Mouse (Mus musculus) heart, adult 2 months (tissue): ENCODE measurements at regions not wholly inside any gene's neighbourhood (a gene's known extent, or its start where the extent isn't known, plus 50 kb on each side); places are given as distances from the start of the nearest gene placed in this dataset.

ENCODE experiments used
- CTCF ChIP-seq: fragments of 200-600 bp; IDR thresholded peaks from 2 replicates; pipeline ENCODE4 v1.8.1; 2022; ENCODE audit warnings: antibody characterized with exemption, mild to moderate bottlenecking, moderate library complexity
- EP300 ChIP-seq: fragments of 200-500 bp; IDR thresholded peaks from 2 replicates; pipeline ENCODE4 v1.6.1; 2011; ENCODE audit warnings: low read depth, low read length, control low read depth; ENCODE audit not compliant: insufficient read depth
- POLR2A ChIP-seq: fragments of 200-500 bp; IDR thresholded peaks from 2 replicates; pipeline ENCODE4 v1.6.1; 2011; ENCODE audit warnings: mild to moderate bottlenecking, low read depth, low read length, control low read depth; ENCODE audit not compliant: insufficient read depth

DNA sequence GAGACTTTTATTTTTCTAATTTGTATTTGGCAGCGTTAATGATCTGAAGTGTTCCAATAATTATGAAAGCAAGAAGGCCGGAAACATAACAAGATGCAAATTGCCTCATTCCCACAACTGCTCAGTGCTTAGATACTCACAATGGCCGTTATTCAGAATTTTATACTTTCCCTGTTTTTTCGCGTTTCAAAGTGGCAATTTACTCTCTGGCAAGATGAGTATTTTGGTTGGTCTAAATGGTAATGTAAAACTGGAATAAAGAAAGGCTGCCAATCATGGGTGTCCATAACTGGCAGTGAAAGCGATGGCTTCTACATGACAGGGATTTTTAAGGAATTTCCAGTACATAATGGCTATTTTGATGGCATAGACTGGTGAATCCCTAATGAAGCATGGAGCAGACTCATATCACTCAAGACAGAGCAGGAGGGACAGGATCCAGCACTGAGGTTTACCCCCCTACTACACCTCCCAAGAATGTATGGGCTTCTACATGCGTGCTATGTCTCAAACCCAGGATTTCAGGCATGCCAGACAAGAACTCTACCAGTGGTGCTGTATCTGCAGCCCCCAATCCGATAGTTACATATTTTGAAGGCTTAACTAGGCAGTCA, 354.9 kb downstream of the Med10 start:
- TF ChIP-seq CTCF (no peak), POLR2A (no peak), EP300 (no peak)
